Mouse (Mus musculus): ENCODE measurements at regions not wholly inside any gene's neighbourhood (a gene's known extent, or its start where the extent isn't known, plus 50 kb on each side); places are given as distances from the start of the nearest gene placed in this dataset.
A peak's percentile ranks its signal among the peaks of the same experiment; 100 is the strongest.

DNA sequence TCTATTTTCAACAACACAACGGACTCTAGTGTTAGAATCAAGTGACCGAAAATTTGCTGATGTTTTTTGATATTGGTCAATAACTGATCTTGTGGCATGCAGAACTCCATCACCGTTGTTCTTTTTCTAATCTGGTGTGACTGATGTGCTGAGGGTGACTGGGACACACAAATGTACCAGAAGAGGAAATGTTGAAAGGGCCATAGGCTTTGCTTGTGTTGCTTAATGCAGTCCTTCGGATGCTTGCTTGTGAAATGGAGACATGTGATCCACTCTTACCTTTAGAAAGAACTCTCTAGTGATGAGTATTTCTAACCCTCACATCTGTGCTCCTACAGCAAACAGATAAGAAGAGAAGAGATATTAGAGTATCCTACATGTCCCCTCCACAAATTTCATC lies 145.9 kb upstream of the Thbs1 start:
- DNase-seq (ENCODE audit: low read depth, low spot score), result no peak

DNA sequence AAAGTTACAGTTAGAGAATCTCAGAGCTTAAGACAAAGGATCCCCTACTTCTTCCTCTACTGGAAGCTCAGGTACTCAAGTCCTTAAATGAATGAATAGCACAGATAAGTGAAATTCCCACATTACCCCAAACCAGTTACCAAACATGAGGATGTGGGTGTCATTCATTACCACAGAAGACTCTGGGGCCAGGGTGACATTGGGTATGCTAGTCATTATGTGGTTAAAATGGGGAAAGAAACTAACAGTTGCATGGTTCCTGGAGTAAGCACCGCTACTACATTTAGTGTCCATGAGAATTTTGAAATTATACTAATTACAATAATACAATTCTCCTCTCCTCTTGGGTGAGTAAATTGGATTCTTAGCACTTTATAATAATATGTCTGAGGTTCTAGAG lies 142.9 kb upstream of the Thbs1 start:
- no peak for DNase-seq (ENCODE audit: low read depth, low spot score)

DNA sequence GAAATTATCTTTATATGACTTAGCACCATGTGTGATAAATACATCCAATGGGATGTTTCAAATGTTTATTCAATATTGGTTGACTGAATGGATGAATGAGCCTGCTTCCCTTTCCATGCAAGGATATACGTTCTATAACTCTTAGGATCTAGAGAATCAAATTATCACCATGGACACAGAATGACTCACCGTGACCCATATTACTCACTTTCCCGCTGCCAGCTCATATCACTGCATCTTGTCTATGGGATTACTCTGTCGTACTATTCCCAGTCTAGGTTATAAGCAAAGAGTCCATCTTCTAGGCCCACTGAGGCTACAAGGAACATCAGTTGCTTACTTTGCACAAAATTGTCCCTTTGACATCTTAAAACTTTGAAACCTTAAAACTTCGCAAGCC lies 141.0 kb upstream of the Thbs1 start:
- DNase-seq (ENCODE audit: low read depth, low spot score), result no peak

DNA sequence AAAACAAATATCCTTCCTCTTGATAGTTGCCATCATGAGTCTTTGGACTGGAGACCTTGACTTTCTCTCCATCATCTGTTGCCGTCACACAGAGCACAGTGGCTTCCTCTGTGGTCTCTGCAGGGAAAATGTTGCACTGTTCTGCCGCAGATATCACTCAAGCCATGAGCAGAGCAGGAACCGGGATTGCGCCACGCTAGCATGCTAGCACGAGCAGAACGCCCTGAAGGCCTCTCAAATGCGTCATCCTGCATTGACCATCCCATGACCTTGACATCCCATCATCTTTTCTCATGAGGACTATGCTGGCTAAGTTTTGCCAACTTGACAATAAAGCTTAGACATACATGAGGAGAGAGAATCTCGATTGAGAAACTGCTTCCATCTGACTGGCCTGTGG lies 134.6 kb upstream of the Thbs1 start:
- DNase-seq (ENCODE audit: low read depth, low spot score), result no peak

DNA sequence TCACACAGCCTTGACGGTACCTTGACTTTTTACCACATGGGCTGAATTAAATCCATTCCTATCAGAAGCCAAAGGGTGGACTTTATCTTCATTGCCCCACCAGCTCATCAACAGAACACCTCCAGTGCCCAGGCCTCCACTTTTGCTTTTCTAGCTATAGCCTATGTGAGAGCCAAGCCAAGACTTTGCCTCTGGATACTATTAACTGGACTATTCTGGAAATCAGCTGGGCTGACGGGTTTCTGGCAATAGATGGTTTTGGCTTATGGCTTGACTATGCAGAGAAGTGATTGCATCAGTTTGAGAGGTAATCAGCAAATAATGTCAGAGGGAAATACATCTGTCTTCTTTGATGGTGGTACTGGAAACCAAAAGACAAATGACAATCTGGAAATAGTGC lies 130.8 kb upstream of the Thbs1 start:
- no peak for DNase-seq (ENCODE audit: low read depth, low spot score)

DNA sequence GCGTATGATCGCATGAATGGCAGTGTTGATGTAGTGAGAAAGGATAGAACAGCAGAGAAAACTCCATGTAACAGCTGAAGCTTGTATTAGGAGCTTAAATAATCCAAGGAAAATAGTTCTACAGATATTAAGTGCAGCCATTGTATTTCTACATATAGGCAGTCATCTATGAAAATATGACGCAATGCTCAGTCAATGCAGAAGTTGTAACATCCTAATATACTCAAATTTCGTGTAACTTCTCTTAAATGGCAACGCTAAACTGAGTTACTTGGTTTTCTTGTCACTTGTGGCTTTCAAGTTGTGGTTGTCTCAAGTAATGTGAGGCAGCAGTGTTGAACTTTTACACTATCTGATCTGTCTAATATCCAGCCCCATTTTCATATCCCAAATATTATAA lies 127.1 kb upstream of the Thbs1 start:
- DNase-seq (ENCODE audit: low read depth, low spot score), result no peak

DNA sequence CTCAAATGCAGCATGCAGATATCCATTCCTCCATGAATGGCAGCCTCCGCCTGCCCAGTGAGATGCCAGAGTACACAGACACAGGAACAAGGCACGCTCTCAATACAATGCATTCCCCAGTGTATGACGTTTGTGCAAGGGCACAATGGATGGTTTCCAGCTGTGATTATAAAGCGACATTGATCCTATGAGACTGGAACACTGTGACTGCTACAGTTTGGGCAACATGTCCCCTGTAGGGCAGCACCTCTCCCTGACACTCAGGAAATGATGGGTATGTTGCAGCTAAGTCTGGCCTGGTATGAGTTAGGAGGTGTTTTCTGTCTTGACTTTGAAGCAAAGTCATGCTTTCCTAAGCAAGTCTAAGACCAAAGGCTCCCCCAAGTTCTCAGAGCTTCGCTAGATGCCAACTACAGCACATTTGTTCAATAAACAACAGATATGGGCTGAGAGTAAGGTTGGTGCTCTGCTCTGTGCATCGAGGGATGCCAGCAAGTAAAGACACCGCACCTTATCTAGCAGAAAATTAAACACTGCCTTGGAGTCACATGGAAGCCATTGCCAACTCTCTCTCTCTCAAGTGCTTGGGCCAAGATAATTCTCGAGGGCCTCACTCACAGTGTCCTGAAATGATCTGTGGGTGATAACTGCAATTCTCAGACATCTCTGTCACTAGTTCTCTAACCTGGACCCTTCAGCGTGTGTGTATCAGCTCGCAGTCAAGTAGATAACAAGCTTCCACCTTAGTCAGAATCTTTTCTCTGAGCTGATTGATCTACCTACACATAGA lies 124.1 kb upstream of the Thbs1 start:
- DNase-seq (ENCODE audit: low read depth, low spot score), result peak; percentile 3

DNA sequence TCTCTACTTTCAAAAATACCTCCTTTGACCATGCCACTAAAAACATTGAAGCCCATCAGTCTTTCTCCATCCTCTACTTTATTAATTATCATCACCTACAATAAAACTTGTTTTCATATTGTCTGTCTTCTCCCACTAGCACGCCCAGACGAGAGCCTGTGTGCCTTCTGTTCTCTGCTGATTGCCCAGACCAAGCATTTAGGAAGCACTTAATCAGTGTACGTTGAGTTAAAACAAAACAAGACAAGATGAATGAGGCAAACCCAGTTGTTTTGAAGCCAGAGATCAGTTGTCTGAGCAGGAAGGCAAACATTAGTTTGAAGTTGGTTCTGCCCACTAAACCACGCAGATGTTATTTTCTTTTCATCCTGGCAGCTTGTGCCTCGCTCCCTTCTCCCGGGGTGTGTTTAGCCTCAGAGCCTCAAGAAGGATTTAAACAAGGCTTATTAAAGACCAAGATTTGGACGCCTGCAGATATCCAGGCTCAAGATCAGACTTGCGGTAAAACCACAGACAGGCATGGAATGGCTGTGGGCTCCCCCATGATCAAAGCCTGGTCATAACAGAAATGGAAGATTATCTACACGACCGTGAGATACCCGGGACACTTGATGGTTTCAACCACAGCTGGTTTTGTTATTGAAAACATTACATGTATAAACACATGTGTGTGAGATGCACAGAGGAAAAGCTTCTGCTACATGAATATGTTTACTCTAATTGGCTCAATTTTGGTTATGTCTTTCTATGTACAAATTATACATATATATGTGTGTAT lies 123.1 kb upstream of the Thbs1 start:
- DNase-seq (ENCODE audit: low read depth, low spot score), result no peak

DNA sequence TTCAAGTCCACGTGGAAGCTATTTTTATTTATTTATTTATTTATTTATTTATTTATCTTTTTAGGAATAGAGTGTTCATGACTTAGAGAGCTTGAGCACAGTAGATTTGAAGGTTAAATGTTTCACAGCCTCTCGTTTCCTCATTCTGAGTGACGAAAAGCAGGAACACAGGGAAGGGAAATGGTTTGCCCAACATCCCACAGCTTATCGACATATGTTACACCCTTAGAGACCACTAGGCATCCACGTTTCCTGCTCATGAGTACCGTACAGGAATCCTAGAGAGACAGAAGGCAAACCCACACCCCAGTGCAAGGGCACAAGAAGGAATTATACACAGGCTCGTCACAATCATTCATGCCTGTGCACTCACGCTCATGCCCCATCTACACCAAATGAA lies 122.5 kb upstream of the Thbs1 start:
- no peak for DNase-seq (ENCODE audit: low read depth, low spot score)

DNA sequence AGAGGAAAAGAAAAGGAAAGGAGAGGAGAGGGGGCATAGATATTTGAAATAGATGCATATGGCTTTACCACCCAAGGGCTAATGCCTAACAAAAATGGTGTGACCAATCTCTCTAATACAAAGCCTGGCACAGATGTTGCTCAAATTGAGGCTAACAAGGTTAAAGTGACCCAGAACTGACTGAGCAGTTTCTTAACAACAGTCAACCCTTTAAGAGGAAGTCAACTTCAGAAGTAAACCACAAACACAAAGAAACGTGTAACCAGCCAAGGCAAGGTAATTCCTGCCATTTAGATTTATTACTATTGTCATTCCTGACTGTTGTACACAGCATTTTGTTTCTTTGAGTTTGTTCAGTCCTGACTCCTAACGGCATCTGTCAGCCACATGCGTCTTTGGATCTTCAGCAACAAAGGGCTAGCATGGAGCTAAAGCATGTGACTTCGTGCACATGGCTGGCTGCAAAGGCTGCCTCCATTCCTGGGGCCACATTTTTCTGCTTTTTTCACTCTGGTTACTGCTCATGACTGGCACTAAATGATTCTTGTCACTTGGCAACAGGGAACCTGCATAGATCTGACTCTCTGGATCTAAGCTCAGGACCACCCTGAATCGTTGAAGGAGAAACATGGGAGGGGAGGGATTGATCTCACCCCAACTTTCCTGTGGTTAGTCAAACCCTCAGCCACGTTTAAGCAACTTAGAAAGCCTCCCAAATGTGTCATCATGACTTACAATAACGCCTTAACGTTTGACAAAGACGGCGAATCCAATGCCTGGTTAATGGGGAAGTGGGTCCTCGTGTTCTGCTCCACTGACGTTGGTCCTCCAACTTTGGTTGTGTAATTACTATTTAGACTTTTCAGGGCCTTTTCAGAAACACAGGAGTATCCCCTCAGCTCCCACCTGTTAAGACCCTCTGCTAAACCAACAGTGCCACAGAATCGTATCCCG lies 115.3 kb upstream of the Thbs1 start:
- DNase-seq (ENCODE audit: low read depth, low spot score), result no peak

DNA sequence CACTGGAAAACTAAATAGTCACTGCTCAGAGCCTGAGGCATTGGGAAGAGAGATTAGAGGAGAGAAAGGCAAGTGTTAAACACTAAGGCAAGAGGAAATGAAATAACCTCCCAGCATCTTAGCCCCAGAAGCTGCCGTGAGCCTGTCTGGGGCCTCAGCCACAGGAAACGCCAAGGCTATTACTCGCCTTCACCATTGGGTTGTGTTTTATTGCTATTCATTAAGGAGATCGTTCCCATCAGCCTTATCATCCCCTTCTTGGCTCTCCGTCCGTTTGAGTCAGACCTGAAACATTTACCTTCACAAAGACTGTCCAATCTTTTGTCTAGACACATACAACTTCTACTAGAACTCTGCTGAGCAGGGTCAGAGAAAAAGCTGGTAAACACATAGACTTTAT lies 112.0 kb upstream of the Thbs1 start:
- no peak for DNase-seq (ENCODE audit: low read depth, low spot score)

DNA sequence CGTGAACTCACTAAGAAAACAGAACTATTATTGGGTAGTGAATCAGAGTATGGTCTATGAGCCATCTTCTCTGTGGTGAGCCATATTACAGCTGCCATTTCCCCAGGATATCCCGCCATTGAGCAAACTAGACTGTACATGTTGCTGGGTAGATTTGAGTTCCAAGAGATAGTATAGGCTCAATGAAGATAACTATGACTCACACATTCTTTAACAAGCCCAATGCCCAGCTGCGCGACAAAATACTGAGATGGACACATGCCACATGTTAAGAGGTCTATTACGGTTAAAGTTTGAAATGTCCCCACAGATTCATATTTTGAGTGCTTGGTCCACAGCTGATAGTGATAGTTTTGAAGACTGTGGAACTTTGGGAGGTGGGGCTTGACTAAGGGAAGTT lies 107.5 kb upstream of the Thbs1 start:
- no peak for DNase-seq (ENCODE audit: low read depth, low spot score)

DNA sequence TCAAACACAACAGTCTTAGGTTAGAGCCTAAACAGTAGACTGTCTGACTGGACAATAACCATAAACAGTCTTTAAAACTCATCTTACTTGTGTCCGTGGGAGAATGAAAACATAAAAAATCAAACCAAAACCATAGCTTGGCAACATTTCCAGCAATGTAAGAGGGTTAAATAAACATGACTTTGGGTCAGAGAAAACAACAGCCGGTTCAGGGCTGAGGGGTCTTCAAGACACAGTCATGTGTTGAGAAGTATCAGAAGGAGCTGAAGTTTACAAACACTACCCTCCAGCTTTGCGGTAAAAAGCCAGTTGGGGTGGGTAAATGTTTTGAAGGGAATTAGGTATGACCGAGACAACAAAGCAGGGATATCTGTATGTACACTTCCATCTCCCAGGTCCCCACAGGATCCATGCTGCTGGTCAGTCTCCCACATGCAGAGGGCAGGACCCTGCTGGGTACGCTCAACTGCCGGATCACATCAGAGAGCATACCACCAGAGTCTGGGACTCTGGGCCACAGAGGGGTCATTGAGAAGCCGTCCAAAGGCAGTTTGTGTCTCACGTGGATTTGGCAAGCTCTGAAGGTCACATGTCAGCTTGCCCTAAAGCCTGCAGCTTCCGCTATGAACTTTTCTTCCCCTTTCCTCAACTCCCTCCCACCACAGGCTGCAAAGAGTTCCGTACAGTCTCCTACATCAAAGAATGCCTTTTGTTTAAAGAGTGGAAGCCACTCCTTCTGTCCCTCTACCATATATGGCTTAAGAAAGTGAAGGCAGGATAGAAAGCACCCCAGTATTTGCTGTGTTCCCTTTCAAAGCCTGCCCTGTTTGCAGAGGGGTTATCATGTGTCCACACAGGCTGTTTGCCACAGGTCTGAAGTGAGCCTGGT lies 103.9 kb upstream of the Thbs1 start:
- DNase-seq (ENCODE audit: low read depth, low spot score), result peak; percentile 7

DNA sequence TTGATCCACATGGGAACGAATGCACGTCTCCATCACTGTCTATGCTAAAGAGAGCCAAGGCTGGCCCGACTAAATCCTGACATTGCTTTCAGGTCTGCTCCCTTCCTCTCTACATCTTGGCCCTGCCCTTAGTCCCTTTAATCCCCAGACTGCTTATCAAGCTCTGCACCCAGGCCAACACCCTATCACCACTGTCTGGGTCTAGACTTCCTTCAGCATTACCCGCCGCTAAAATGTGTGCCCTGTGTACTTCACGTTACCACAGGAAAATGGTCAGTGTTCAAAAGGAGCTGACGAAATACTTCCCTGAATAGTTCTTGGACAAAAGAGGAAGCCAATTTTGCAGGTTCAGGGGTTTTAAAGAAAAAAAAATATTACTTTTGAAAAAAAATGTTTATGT lies 100.0 kb upstream of the Thbs1 start:
- no peak for DNase-seq (ENCODE audit: low read depth, low spot score)

DNA sequence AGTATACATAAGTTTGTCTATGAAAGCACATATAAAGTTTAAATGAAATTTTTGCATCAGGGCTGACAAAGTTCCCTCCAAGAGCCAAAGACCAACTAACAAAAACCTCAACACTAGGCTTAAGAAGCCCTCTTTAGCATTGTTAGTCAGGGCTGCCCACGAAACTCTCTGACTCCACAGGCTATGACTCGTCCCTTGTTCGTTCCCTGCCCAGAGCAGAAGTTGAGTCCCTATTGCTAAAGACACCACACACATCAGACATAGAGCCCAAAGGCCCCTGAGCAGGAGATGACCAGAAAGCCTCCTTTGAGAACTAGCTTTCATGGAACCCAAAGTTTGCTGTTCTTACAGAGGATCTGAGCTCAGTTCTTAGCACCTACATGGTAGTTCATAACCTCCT lies 99.5 kb upstream of the Thbs1 start:
- no peak for DNase-seq (ENCODE audit: low read depth, low spot score)

DNA sequence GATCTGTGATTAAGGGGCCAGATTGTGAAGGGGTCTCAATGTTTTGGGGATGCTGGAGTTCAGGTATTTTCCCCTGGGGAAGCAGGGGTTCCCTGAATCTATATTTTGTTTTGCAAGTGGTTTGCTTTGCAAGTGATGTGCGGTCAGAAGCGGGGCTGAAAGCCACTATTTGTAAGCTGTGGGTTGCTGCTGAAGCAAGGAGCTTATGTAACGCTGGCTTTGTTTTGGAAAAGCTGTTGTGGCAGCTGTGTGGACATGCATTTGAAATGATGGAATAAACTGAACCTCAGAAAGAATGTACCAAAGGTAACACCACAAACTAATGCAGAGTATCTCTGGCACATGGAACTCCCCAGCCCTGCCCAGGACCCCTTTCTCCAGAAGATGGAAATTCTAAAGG lies 98.5 kb upstream of the Thbs1 start:
- no peak for DNase-seq (ENCODE audit: low read depth, low spot score)

DNA sequence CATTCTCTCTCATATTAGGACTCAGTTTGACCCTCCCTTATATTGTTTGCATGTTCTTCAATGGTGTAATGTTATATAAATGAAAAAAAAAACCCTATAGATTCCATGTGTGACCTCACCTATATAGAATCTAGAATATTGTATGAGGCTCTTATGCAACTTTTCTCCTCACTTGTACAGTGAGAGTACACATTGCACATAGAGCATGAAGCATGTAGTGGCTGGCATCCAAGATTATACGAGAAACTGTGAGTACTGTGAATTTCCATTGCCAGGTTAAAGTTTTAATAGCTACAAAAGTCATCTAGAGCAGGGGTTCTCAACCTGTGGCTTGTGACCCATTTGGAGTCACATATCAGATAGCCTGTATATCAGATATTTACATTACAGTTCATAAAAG lies 96.5 kb upstream of the Thbs1 start:
- no peak for DNase-seq (ENCODE audit: low read depth, low spot score)

DNA sequence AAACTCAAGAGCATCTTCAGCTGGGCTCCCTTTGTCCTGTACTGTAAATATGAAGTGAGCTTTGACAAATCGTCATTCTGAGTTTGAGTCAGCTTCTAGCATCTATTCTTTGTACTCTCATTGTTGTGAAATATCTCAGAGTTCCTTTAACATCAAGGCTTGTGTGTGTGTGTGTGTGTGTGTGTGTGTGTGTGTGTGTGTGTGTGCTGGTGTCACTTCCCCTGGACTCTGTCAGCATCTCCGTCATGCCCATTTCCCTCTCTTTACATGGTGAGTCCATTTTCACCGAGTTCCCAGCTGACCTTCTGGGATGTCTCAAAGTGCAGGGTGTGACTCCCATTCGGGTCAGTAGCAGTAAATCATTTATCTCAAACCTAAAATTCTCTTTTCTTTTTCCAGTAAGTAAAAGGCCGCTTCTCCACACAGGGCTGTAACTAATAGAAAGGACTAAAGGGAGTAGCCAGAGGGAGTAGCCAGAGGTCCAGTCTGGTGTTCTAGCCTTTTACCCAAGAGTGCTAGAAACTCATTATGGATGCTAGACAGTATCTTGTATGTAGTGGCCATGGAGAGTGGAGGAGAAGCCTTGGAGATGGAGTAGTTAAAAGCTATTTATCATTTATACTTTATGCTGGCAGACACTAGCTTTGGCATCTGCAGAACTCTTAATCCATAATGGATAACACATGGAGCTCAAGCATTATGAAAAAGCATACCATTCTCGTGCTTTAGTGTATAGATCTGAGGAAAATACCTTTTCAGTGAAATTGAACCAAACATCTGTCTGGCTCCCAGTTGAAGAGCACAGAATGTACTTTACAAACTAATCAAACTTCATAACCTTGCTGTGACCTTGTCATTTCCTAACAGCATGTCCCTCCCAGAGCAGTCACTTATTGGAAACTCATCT lies 85.6 kb upstream of the Thbs1 start:
- DNase-seq (ENCODE audit: low read depth, low spot score), result no peak

DNA sequence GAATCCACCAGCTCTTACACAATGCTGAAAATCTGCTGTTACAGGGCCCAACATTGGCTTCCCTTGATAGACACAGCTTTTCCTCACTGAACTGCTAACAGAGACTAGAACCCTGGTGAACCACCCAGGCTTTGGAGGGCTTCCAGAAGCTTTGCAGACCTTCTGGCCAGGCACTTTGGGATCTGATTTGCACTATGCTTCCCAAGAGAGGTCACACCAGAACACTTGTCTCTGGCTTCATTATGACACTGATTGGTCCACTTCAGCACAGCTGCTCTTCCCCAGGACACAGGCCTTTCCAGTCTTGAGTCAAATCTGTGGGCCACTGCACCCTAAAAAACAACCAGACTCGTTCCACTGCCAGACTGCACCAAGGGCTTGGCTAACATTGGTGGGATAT lies 82.8 kb upstream of the Thbs1 start:
- no peak for DNase-seq (ENCODE audit: low read depth, low spot score)

DNA sequence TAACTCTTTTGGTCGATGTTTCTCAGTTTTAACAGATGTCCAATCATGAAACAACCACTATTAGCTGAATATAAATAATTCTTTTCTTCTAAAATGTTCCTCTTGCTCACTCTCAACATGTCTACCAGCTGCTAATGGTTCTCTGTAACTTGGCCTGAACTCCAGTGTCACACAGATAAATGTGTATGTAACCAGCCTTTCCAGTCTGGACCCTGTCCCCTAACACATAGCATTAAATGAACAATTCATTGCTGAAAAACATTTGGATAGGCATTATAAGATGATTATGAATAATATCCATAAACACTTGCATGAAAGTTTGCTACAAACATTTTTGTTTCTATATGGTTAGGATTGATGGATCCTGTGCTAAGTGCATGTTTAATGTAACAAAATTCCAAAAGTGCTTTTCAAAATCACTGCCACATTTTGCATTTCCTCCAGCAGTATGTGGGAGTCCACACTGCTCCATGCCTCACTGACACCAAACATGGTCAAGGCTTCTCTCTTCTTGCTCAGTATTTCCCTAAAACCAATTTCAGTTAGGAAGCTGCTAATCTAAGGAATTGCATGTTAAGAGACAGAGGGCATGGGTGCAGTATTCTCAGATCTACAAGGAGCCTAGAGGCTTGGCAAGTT lies 82.1 kb upstream of the Thbs1 start:
- DNase-seq (ENCODE audit: low read depth, low spot score), result no peak

Data from ZHBTc4 (cell line).